Mouse (Mus musculus): ENCODE data around the gene Gm10800. TPM values are rescaled to one million over a fixed set of nuclear protein-coding genes. Genes with fewer than 3 reads are reported as not detected.

Gm10800 gene
- 442 TPM for polyA plus RNA-seq (2017; shearing (Covaris generic))

GRCm38 (mm10) chr2:98667201-98667600 lies at the start of gene Gm10800:
Gm10800 (minus strand) TSS chr2:98667301.

GRCm38 (mm10) chr2:98661937-98662336 lies 5.2 kb downstream of the Gm10800 start, which contains the start of gene Gm10801:
Gm10801 (plus strand) TSS chr2:98662237.

Other genes starting within 250 kb of the Gm10800 start
- gene Gm10801, start 5.1 kb downstream of the Gm10800 start, polyA plus RNA-seq (2017; shearing (Covaris generic)): 102 TPM

All from effector memory CD4-positive, alpha-beta T cell, adult 7 months (primary cell).